Mouse (Mus musculus) layer of hippocampus, postnatal 25 days (tissue): ENCODE measurements around the gene Agap1. TPM values are rescaled to one million over a fixed set of nuclear protein-coding genes. Genes with fewer than 3 reads are reported as not detected.
A peak's percentile ranks its signal among the peaks of the same experiment; 100 is the strongest.

Experiments
- DNase-seq, 2 experiments: peaks; one replicate each; pipeline ENCODE4 v3.0.0; 2022; ENCODE audit warnings: mixed read lengths in 2 of 2, low spot score in 1 of 2; ENCODE audit errors: extremely low spot score in 1 of 2
- total RNA-seq, 2 experiments: library from RNA; stranded (reverse); gene quantifications; 2 replicates each; pipeline ENCODE4 v1.2.3; 2021

The Agap1 gene
- total RNA-seq: 100 to 1,000 TPM; 255 to 275 TPM

DNA sequence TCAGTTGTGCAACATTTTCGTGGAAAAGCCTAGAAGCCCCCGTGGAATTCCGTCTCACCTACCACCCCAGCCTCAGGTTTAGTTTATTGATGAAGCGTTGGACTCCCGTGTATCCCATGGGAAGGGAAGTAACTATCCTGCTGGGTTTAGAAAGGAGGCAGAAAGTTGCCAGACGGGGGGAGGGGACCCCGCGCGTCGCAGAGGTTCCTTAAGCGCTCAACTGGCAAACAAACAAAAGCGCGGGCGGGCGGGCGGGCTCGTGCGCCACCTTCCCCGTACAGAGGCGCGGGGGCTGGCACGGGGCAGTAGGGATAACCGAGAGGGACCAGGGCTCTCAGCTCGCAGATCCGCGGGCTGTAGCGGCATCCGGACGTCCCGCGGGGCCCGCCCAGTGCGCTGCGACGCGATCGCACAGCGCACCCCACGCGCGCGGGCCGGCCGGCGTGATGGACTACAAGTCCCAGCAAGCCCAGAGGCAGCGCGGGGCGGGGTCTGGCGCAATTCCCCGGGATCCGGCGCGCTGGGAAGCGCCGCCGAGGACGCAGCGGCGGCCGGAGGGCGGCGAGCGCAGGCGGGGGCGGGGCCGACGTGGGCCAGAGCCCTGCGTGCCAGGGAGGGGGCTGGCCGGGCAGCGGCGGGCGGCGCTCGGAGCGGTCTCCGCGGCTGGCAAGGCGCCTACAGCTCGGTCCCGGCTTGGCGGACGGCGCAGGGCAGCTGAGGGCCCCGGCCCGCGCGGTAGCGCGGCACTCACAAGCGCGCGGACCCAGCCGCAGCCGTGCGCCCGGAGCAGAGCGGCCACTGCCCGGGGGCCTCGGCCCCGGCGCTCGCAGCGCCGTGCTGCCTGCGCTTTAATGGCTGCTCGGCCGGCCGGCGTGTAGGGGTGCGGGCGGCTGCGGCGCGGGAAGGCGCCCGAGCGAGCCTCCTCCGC is at the start of gene Agap1:
Agap1 (plus strand) TSS at position 611 of the 928 bp plus-strand sequence.
- DNase-seq: peak; percentile 88 to 92

DNA sequence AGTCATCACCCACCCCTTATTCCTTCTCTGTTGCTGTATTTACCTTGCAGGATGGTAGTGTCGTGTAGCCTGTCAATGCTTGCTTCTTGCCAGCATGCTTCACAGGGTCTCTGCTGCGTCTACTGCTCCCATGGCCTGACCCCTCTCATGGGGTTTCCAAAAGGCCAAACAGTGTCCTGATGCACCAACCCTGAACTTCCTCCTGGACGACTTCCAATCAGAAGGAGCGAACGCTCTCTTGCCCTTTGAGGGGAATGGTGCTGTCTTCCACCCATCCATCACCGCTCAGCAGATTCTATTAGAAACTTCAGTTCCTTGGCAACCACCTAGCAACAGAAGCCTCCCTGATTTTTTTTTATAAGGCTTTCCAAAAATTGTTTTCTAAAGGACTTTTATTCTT is 48.6 kb upstream of the Agap1 start:
- no peak for DNase-seq

GRCm38 (mm10) chr1:89407986-89408385 is 46.6 kb upstream of the Agap1 start:
- DNase-seq: no peak

GRCm38 (mm10) chr1:89413122-89413521 is 41.5 kb upstream of the Agap1 start:
- no peak for DNase-seq

DNA sequence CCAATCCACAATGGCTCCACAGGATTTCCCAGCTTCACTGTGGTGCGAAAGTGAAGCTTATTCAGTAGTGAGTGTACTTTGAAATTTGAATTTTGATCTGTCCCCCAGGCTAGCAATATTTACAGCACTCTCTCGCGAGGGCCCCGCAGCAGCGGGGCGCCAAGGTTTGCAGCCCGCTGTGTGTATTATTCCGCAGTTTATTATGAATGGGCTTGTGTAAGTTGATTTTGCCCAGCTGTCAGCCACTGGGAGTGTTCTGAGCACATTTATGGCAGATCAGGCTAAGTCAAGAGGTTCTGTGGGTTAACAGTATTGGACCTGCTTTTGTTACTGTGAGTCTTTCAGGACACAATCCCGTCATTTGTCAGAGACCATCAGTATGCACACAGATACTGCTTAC is 40.0 kb upstream of the Agap1 start:
- no peak for DNase-seq

DNA sequence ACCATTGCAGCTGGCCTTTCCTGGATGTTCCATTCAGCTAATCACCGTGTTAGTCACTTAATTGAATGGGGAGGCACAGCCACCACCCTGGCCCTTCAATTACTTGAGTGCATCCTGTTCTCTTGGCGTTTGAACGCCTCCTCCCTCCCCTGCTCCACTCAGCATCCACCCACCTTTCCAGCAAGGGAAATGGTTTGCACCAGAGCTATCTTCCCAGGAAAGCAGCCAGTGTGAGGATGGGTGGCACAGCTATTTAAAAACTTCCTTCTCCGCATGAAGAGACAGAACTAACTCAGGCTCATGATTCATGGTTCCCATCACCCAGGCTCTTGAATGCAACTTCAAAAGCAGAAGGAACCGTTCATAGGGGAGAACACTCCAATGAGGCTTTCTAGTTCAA is 37.7 kb upstream of the Agap1 start:
- DNase-seq: no peak

DNA sequence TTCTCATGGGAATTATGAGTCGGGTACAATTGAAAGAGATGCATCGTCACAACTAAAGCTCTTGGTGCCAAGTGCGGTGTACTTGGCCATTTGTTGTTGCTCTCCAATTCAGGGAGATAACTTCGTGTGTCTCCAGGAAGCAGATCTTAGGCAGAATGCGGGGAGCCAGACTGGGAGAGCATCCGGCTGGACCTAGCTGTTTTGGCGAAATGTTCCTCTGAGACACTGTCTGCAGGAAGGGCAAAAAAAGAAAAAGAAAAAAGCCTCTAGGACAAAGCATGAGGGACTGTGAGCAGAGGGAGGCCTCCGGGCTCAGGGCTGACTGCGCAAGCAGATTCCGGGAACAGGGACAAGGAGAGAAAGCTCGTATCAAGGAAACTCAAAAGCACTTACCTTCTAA is 34.0 kb upstream of the Agap1 start:
- DNase-seq: no peak

DNA sequence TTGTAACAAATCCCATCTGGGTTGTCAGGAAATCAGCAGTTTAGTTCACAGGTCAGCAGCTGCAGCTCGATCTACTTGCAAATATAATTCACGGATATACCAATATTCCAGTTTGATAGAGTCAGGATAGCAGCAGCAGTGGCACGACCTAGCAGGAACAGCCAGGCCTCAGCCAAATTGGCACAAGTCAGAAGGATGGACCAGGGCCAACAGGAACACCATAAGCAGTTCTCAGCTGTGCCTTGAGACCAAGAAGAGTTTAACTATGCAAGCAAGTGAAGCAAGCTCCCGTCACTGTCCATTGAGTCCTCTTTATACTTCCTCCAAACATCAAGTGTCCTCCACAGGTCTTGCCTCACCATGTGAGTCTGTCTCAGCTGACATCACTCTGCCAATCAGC is 33.2 kb upstream of the Agap1 start:
- no peak for DNase-seq

GRCm38 (mm10) chr1:89424563-89424962 is 30.0 kb upstream of the Agap1 start:
- DNase-seq: no peak

DNA sequence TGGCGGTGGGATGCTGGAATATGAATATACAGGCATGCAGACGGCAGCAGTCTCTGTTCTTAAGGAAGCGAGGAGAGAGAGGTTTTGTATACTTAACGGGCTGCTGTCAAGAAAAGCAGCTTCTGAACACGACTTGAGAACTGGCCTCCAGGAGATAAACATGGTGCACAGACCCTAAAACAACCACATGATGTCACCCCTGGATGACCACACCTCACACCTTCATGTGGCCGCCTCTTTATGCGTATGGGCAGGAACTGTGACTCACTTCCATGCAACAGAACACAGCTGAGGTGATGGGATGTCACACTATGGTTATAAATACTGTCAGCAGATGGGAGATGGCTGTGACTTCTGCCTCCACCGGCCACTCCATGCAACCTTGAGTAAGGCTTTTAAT is 28.5 kb upstream of the Agap1 start:
- no peak for DNase-seq

- no peak for DNase-seq
These were observed 25.9 kb upstream of the Agap1 start for GRCm38 (mm10) chr1:89428671-89429070.

GRCm38 (mm10) chr1:89429946-89430640 is 24.5 kb upstream of the Agap1 start:
- no peak for DNase-seq

GRCm38 (mm10) chr1:89439351-89439750 is 15.3 kb upstream of the Agap1 start:
- no peak for DNase-seq

DNA sequence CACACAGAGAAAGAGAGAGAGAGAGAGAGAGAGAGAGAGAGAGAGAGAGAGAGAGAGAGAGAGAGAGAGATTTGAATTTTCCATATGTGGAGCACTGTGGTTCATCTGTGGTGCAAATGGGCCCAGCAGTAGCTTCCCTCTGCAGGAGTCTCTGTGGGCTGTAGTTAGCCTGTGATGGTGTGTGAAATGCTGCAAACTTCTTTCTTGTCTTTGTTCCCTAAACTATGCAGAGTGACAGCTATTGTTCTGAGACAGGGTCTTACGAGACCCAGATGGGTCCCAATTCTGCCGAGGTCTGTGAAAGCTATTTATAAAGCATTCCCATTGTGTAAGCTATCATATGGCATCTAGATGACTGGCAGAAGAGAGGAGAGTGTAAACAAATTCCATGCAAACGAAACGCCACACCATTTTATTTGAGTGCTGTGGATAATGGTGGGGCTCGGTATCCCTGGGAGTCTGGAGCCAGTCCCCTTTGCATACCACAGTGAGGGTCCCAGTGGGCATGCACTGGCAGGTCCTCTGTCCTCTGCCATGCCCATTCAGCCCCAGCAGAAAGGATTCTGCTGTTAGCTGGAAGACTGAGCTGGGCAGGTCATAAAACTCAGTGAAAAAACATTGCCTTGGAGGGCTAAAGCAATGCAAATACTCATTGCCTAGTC is 13.2 kb upstream of the Agap1 start:
- no peak for DNase-seq

GRCm38 (mm10) chr1:89443512-89443911 is 11.1 kb upstream of the Agap1 start:
- no peak for DNase-seq

DNA sequence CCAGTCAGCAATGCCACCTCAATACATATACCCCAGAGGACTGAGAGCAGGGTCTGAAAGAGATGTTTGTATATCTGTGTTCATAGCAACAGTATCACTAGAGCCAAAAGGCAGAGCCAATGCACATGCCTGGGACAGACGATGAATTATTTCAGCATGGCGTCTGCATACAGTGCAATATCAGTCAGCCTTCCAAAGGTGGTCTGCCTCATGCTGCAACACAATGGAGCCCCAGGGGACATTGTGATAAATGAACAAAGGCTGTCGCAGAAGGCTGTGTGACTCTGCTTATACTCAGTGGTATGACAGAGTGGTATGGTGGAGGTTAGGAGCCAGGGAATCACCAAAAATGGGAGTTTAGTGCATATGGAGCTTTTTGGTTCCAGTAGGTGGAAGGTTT is 10.6 kb upstream of the Agap1 start:
- DNase-seq: no peak

- no peak for DNase-seq
These were observed 4.5 kb upstream of the Agap1 start for GRCm38 (mm10) chr1:89450139-89450538.

DNA sequence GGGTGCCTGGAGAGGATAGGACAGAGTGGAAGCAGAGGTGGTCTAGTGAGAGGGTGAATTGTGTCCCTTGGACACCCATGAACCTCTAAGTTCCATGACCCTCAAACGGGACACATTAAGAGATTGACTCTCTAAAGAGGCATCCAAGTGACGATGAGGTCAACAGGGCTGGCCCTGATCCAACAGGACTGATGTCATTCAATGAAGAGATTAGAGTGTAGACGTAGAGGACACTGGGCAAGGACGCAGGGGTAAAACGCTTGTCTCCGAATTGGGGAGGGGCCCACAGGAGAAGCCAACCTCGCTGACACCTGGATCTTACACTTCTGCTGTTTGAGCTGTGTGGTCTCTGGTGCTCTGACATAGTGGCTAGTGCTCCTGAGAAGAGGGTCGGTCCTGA is 2.5 kb upstream of the Agap1 start:
- DNase-seq: no peak

DNA sequence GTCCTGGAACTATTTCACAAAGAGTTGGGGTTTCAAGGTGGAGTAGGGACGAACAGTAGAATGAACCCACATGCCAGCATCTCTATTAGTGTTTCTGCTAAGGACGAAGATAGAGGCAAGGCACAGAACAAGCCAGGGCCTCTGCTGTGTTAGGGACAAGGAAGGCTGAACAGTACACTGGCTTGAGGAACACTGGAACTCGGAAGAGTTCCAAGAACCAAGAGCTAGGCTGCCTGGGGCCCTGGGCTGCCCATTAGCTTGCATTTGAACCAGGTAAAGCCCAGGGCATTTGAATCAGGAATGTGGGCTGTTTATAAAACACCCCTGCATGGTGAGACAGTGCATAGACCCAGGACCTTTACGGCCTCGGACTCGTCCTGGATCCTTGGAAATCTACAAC is 940 bp upstream of the Agap1 start:
- DNase-seq: no peak

GRCm38 (mm10) chr1:89455421-89456091 is 950 bp downstream of the Agap1 start:
- DNase-seq: peak; percentile 42 to 45

DNA sequence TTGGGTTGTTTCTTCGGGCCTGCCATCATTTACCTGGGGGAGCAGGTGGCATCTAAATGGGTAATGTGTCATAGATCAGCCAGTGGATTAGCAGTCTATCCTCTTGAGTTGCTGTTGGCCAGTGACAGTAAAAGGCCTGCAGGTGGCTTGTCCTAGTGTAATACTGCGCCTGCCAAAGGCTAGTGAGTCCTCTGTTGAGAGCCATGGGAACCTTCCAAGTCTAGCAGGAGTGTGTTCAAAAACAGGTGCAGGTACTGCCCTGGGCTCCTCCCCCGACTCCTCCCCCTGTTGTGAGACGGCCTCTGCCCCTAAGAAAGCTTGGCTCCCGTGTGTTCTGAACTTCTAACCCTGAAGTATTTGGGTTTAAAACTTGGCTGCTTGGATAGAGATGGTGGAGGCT is 1.9 kb downstream of the Agap1 start:
- DNase-seq: no peak
